Mouse (Mus musculus) embryonic facial prominence, embryonic 10.5 days (tissue): ENCODE measurements at regions not wholly inside any gene's neighbourhood (a gene's known extent, or its start where the extent isn't known, plus 50 kb on each side); places are given as distances from the start of the nearest gene placed in this dataset.
"Not testable (repeated sequence)": the region's sequence is repeated elsewhere in the genome, so short reads cannot be mapped to it uniquely, and the experiment has no call there.

Experiments used
- DNase-seq: peaks from one replicate; pipeline ENCODE4 v3.0.0-alpha.2; 2017; ENCODE audit warnings: low spot score
- H3K27ac ChIP-seq: fragments of 300-500 bp; sonication (generic); replicated peaks from 2 replicates; pipeline ENCODE4 v1.5.1; 2016; ENCODE audit warnings: mild to moderate bottlenecking
- H3K27me3 ChIP-seq: fragments of 300-500 bp; sonication (generic); replicated peaks from 2 replicates; pipeline ENCODE4 v1.6.1; 2016; ENCODE audit warnings: low read depth, mild to moderate bottlenecking; ENCODE audit not compliant: poor library complexity, severe bottlenecking
- H3K36me3 ChIP-seq: fragments of 300-500 bp; sonication (generic); replicated peaks from 2 replicates; pipeline ENCODE4 v1.6.1; 2016; ENCODE audit warnings: mild to moderate bottlenecking, moderate library complexity
- H3K4me1 ChIP-seq: fragments of 300-500 bp; sonication (generic); 2 replicates; pipeline ENCODE4 v1.6.1; 2016
- H3K4me3 ChIP-seq: fragments of 300-500 bp; sonication (generic); 2 replicates; pipeline ENCODE4 v1.5.1; 2016; ENCODE audit warnings: mild to moderate bottlenecking, moderate library complexity
- H3K9me3 ChIP-seq: fragments of 300-500 bp; sonication (generic); 2 replicates; pipeline ENCODE4 v1.6.1; 2016; ENCODE audit warnings: mild to moderate bottlenecking
- WGBS: fragments of 180-500 bp; shearing (Covaris S2); methylation state at CpG from one replicate; pipeline ENCODE4 v1.1.7; 2016; 5-methylcytosine and 5-hydroxymethylcytosine counted together

DNA sequence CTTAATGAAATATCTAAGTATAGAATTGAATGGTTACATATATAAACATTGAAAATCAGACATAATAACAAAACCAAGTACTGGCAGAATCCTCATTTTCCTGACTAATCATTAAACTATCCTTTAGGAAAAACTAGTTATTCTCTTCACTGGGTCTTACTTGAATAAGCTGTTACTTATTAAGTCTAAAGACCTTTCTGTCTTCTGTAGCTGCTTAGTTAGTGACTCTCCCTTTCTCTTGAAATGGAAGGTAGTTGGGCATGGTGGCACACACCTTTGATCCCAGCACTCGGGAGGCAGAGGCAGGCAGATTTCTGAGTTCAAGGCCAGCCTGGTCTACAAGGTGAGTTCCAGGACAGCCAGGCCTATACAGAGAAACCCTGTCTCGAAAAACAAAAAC lies 135.9 kb upstream of the Abcb5 start:
- not testable (repeated sequence) for H3K9me3 ChIP-seq, H3K4me3 ChIP-seq, H3K36me3 ChIP-seq, H3K27ac ChIP-seq, H3K27me3 ChIP-seq, H3K4me1 ChIP-seq, DNase-seq
- WGBS, result 84% methylated on average over 2 of the region's 2 CpGs

DNA sequence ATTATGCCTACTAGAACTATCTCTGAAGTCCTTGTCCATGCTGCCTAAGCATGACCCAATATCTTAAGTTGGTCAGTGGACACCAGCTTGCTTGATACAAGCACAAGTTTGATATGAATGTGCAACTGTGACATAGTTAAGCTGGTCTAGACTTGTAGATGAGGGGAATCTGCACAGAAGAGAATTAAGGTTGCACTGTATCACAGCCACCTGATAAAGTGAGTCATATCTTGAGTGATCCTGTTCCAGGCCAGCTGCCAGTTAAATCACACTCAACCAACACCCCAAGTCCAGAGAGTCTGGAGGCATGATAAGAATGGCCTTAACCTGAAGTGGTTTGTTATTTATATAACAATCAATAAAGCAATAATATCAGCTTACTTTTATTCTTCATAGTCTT lies 133.5 kb upstream of the Abcb5 start:
- Histone ChIP-seq H3K27ac (no peak overlapping the region), H3K27me3 (no peaks in the 10 kb centered on the region), H3K4me1 (no peaks in the 10 kb centered on the region), H3K9me3 (no peaks in the 10 kb centered on the region), H3K36me3 (no peaks in the 10 kb centered on the region), H3K4me3 (no peak overlapping the region)
- no peak for DNase-seq

DNA sequence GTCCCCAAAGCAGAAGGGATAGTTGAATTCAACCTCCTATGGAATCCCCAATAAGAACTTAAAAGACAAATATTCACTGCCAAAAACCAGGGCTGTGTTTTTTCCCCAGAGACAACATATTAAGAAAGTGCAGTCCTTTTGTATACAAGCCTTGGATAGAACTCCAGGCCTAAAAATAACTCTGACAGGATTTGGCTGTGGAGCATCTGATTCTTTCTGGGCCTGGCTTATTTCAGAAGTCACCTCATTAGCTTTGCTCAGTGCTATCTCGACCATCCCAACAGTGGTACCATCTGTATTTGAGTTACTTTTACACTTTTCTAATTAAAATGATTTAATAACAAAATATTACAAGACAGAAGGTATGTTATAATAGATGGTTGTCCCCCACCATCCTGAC lies 131.6 kb upstream of the Abcb5 start:
- no peaks in the 10 kb centered on the region for H3K36me3 ChIP-seq
- H3K9me3 ChIP-seq, result no peaks in the 10 kb centered on the region
- H3K27ac ChIP-seq, result no peak overlapping the region
- no peak overlapping the region for H3K4me3 ChIP-seq
- no peaks in the 10 kb centered on the region for H3K27me3 ChIP-seq
- DNase-seq, result no peak
- 65% methylated on average over 1 of the region's 1 CpGs for WGBS
- H3K4me1 ChIP-seq, result no peaks in the 10 kb centered on the region

DNA sequence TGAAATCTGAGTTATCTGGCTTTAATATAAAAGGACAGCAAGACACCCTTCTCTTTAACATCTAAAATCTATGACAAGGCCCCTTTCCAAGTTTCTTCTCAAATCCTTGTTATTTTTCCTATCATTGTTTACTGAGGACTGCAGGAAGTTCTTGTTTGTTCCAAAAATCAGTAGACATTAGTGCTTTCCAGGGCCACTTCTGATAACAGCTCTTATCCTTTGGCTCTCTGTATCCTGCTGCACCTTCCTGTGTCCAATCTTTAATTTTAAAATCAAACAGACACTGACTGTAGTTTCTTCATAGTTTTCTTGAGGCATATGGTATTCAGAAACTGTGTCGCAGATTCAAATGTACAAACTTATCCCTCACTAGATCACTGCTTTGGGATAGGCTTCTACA lies 128.1 kb upstream of the Abcb5 start:
- Histone ChIP-seq H3K4me3 (no peak overlapping the region), H3K9me3 (no peaks in the 10 kb centered on the region), H3K36me3 (no peaks in the 10 kb centered on the region), H3K4me1 (no peaks in the 10 kb centered on the region), H3K27ac (no peak overlapping the region), H3K27me3 (no peaks in the 10 kb centered on the region)
- WGBS, result 93% methylated on average over 1 of the region's 1 CpGs
- DNase-seq, result no peak

DNA sequence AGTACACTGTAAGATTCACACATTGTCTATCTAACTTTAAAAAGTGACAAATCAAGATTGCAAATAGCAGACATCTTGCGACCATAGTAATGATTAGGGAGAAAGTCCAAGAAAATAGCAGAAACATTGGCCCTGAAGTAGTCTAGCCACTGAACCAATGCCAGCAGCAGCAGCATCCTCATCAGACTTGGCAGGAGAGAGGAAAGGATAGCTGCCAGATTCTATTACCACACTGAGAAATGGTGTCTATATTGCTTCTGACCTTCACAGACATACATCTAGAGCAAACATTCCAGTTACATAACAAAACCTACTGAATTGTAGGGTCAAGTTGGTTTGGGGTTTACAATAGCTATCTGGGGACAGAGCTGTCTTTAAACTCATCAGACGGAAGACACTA lies 127.2 kb upstream of the Abcb5 start:
- no peak overlapping the region for H3K4me3 ChIP-seq
- no peak for DNase-seq
- no peaks in the 10 kb centered on the region for H3K4me1 ChIP-seq
- 89% methylated on average over 2 of the region's 2 CpGs for WGBS
- H3K27me3 ChIP-seq, result no peaks in the 10 kb centered on the region
- H3K36me3 ChIP-seq, result no peaks in the 10 kb centered on the region
- H3K27ac ChIP-seq, result no peak overlapping the region
- no peaks in the 10 kb centered on the region for H3K9me3 ChIP-seq

DNA sequence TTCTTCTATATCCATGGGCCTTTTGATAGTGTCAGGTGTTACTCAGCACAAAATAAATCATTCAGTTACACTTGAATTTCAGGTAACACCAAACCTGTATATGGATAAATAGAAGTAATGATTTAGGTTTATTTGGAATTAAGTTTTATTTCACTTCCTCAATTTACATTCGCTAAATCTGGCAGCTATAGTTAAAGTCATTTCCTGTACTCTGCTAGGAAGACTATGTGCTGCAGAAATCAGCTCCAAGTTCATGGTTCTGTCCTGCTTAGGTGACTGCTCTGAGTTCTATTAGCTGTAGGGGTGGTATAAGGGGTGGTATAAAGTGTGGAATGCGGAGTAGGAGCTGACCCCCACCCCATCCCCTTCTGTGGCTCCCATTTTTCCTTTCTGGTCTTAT lies 123.1 kb upstream of the Abcb5 start:
- WGBS, result 89% methylated on average over 2 of the region's 2 CpGs
- no peaks in the 10 kb centered on the region for H3K27me3 ChIP-seq
- H3K27ac ChIP-seq, result no peak overlapping the region
- H3K9me3 ChIP-seq, result no peaks in the 10 kb centered on the region
- DNase-seq, result no peak
- no peaks in the 10 kb centered on the region for H3K4me1 ChIP-seq
- H3K36me3 ChIP-seq, result no peaks in the 10 kb centered on the region
- no peak overlapping the region for H3K4me3 ChIP-seq

DNA sequence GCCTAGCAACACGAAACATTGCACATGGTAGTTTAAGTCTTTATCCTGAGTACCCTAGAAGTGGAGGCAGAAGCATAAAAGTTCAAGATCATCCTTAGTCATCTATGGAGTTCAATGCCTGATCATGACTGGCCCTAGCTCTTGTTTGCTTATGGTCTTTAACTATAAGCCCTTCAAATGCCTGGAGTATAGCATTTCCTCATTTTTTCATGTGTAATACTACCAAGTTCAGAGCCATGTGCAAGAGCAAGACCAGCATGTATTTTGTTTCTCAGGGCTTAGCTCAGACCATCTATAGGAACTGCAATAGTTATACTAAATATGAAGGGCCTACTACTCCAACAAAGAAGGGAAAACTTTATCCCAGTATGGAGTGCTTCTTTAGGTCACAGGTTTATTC lies 122.4 kb upstream of the Abcb5 start:
- H3K4me3 ChIP-seq, result no peak overlapping the region
- H3K9me3 ChIP-seq, result no peaks in the 10 kb centered on the region
- no peak for DNase-seq
- 90% methylated on average over 1 of the region's 1 CpGs for WGBS
- H3K36me3 ChIP-seq, result no peaks in the 10 kb centered on the region
- no peaks in the 10 kb centered on the region for H3K27me3 ChIP-seq
- H3K27ac ChIP-seq, result no peak overlapping the region
- H3K4me1 ChIP-seq, result no peaks in the 10 kb centered on the region

DNA sequence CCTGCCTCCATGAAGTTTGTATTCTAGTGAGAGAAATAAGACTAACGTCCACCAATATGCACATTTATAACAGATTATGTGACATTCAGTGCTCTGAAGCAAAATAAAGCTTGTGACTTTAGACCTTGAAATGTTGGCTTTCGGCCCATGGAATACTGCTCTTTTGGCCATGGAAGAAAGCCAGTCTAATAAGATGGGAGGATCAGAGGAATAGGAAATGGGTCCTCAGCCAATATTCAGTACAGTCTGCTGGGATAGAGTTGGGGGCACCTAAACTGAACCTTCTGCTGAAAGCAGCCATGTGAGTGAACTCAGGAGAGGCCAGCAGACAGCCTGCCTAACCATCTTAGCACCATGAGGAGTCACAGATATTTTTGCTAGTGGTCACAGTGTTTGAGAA lies 118.6 kb upstream of the Abcb5 start:
- H3K4me1 ChIP-seq, result no peaks in the 10 kb centered on the region
- 86% methylated on average over 2 of the region's 2 CpGs for WGBS
- H3K9me3 ChIP-seq, result no peaks in the 10 kb centered on the region
- no peaks in the 10 kb centered on the region for H3K36me3 ChIP-seq
- no peak overlapping the region for H3K4me3 ChIP-seq
- H3K27ac ChIP-seq, result no peak overlapping the region
- no peak for DNase-seq
- no peaks in the 10 kb centered on the region for H3K27me3 ChIP-seq

DNA sequence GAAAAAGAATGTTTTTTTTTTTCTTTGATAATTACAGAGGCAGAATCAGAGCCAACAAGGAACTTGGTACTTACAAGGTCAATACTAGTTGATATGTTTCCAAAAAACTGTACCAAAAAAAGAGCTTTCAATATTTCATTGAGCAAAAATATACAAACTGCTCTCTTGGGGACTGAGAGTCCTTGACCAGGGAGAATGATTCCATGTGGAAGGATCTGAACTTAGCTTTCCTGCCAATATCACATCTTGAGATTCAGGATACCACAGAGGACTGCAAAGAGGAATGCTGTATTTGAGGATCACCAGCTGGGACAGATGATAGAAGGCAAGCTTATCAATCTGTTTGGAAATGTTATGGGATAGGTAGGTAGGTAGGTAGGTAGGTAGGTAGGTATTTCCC lies 116.6 kb upstream of the Abcb5 start:
- Histone ChIP-seq H3K4me1 (no peaks in the 10 kb centered on the region), H3K27me3 (no peaks in the 10 kb centered on the region), H3K9me3 (no peaks in the 10 kb centered on the region), H3K4me3 (no peak overlapping the region), H3K36me3 (no peaks in the 10 kb centered on the region), H3K27ac (no peak overlapping the region)
- DNase-seq, result no peak

DNA sequence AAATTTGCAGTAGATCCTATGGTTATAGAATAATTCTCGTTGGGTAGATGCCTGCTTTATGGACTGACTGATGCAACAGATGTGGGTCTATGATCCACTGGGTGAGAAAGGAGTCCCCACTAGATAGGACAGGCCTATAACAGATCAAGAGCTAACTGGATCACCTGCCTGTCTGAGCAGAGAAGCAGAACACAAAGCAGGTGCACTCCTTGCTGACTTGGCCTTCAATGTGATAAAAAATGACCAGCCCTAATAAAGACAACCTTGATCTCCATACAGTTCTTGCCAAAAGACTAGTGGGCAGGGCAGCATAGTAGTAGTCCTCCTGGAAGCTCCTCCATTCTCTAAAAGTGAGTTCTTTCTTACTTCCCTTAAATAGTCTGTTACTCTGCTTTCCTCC lies 109.6 kb upstream of the Abcb5 start:
- H3K27ac ChIP-seq, result no peak overlapping the region
- 79% methylated on average over 1 of the region's 1 CpGs for WGBS
- no peak overlapping the region for H3K4me3 ChIP-seq
- H3K27me3 ChIP-seq, result no peaks in the 10 kb centered on the region
- H3K36me3 ChIP-seq, result no peaks in the 10 kb centered on the region
- no peaks in the 10 kb centered on the region for H3K9me3 ChIP-seq
- H3K4me1 ChIP-seq, result no peaks in the 10 kb centered on the region
- no peak for DNase-seq

DNA sequence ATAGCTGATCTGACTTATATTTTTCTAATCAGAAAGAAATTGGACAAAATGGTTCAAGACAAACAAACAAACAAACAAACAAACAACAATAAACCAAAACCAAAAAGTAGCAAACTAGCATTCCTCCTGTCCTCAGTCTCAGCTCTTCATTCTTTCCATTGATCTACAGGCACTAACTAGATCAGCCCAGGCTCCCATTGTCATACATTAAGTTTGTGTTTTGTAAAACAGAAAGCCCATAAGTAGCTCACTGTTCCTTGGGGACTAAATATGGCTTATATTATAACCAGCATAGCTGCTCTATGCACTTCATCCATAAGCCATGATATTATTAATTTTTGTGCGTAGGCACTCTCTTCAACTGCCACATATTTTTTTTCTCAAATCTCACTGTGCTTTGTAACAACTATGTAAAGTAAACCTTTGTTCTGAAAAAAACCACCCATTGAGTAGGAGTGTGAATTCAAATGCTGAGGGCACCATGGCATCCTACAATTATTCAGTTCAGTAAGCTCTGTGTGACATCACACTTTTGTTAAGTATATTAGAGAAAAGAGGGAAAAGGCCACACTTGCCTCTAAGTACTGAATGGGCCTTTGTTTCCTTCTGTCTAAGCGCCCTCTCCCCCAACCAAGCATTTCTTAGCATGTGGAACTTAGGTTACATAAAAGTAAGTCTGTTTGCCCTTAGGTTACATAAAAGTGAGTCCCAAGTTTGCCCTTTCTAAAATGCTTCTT lies 108.7 kb upstream of the Abcb5 start:
- Histone ChIP-seq H3K9me3 (no peaks in the 10 kb centered on the region), H3K4me3 (no peak overlapping the region), H3K36me3 (no peaks in the 10 kb centered on the region), H3K27ac (no peak overlapping the region), H3K27me3 (no peaks in the 10 kb centered on the region), H3K4me1 (no peaks in the 10 kb centered on the region)
- WGBS, result 38% methylated on average over 2 of the region's 2 CpGs
- DNase-seq, result no peak

DNA sequence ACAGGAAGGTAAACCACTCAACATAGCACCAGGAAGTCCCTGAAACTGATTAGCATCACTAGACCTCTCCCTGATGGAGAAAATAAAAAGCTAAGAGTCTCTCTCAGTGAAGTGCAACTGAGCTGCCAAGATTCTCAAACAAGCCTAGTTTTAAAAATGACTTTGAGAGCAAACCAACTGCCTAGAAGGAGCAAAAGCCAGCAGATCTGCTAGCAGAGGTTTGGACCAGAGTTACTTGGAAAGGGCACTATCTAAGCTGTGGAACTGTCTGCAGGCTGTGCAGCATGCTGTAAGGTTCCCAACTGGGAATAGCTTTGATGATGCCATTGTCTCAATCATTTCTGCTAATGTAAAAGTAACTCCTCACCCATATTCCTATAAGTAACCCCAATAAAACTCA lies 107.9 kb upstream of the Abcb5 start:
- no peaks in the 10 kb centered on the region for H3K36me3 ChIP-seq
- H3K27me3 ChIP-seq, result no peaks in the 10 kb centered on the region
- no peak overlapping the region for H3K27ac ChIP-seq
- DNase-seq, result no peak
- no peaks in the 10 kb centered on the region for H3K9me3 ChIP-seq
- H3K4me3 ChIP-seq, result no peak overlapping the region
- no peaks in the 10 kb centered on the region for H3K4me1 ChIP-seq

DNA sequence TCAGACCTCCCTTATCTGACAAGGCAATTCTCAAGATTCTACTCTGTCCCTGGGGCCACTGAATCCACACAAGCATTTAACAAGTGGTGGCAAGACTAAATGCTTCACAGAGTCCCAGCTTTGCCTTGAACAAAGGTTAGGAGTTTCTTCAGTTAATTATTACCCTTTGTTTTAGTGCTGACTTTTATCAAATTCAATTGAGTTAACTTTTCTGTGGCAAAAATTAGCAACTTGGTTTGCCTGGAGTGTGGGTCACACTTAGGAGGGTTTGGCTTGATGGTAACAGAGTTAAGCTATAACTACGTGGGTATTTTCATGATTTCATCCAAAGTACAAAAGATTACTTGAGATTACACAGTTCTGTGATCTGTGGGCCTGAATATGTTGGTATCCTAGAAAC lies 104.7 kb upstream of the Abcb5 start:
- no peak overlapping the region for H3K27ac ChIP-seq
- DNase-seq, result no peak
- WGBS, result 85% methylated on average over 1 of the region's 1 CpGs
- no peak overlapping the region for H3K4me3 ChIP-seq
- H3K27me3 ChIP-seq, result no peaks in the 10 kb centered on the region
- no peaks in the 10 kb centered on the region for H3K9me3 ChIP-seq
- 0 out of 2 replicates have a peak, but pooled peaks cover 2% of the 10 kb centered on the region for H3K4me1 ChIP-seq
- no peaks in the 10 kb centered on the region for H3K36me3 ChIP-seq

DNA sequence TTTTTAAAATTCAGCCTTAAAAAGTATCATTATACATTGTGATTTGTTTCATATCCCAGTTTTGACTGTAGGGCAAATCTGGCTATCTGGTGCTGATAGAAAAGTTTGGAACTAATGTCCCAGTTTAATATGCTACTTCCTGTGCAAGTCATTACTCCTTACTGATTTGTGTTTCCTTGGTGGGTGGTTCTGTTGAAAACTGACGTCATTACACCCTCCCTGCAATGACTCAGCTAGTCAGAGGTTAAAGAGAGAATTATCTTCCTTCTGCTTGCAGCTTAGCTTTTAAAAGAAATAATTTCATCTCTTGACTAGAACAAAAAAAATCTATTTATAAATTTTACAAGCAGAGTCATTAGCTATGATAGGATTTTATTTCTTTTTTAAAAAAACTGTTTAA lies 104.2 kb upstream of the Abcb5 start:
- H3K4me1 ChIP-seq, result 0 out of 2 replicates have a peak, but pooled peaks cover 2% of the 10 kb centered on the region
- no peak for DNase-seq
- no peaks in the 10 kb centered on the region for H3K27me3 ChIP-seq
- H3K4me3 ChIP-seq, result no peak overlapping the region
- 39% methylated on average over 1 of the region's 1 CpGs for WGBS
- H3K9me3 ChIP-seq, result no peaks in the 10 kb centered on the region
- H3K36me3 ChIP-seq, result no peaks in the 10 kb centered on the region
- no peak overlapping the region for H3K27ac ChIP-seq
